Mouse (Mus musculus) heart, postnatal 0 days (tissue): Measurements from ENCODE around the gene Cers3.

Experiments used
- CTCF ChIP-seq: IDR thresholded peaks from 2 replicates; pipeline ENCODE4 v1.5.1; 2016; ENCODE audit warnings: antibody characterized with exemption, control low read depth, low read depth
- EP300 ChIP-seq: IDR thresholded peaks from 2 replicates; pipeline ENCODE4 v1.6.1; 2016; ENCODE audit warnings: antibody characterized with exemption, low read depth

DNA sequence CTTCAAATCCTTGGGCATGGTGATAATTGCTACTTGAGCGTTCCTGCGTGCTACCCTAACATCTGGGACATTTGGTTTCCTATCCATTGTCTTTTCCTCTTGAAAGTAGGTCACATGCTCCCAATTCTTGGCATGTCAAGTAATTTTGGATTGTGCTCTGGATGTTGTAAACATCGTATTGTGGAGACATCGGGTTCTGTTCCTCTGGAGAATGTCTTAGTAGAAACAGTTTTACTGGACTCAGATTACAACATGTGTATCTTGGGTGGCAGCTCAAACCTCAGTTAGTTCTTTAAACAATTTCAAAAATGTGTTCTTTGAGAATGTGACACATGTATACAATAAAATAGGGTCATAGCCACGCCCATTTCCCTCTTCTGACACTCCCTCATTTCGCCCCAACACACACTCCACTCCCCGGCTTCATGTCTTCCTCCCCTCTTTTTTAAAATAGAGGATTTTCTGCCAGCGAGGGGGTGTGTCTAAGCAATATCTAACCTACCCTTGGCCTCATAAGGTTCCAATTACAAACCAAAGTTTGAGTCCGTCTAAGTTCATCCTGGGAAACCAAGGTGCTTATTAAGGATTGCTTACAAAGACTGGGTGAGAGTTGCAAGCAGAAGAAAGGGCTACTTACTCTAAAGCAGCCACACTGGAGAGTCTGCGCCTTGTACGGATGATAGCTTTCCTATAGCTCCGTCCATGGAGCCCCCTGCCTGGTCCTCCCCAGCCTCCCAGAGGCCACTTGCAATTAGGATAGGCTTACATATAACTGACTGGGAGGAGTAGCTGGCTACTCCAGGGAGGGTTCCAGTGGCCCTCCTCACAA lies 115.2 kb downstream of the Cers3 start:
- TF ChIP-seq EP300: no peak
- no peak for TF ChIP-seq CTCF
